Mouse (Mus musculus): ENCODE results near the gene Egfem1.

- no peak for TF ChIP-seq CTCF (IDR thresholded peaks at IDR 0.05)
- TF ChIP-seq POLR2A (IDR thresholded peaks at IDR 0.05; ENCODE audit: insufficient read depth, low read depth, low read length) = no peak
- TF ChIP-seq EP300 (IDR thresholded peaks at IDR 0.05; ENCODE audit: insufficient read depth, low read depth, low read length) = no peak
Measured at GRCm38 (mm10) chr3:29499188-29499587, 417.4 kb downstream of the Egfem1 start.

Measured in heart, adult 2 months (tissue).